Comparison of ENCODE assay signal across 9 mouse cellular contexts in the genomic region with DNA sequence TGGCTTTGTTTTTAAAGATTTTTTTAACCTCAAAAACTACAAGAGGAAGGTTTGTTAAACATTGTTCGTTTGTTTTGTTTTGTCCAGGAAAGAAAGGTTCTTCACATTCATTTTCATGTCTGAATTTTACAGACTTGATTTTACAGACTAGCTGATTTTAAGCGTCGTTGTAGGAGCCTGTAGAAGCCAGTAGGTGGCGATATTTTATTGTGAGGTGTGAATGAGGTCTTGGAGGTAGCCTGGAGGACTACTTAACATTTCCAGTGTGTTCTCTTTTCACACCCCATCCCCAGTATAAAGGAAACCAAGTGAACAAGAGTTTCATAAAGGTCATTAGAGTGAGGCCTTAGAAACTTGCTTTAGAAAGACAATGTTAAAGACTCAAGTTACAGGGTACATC. TPM values are rescaled to one million over a fixed set of nuclear protein-coding genes. Genes with fewer than 3 reads are reported as not detected.
DNase-seq lines count a peak whose midpoint lies in the region; ATAC-seq lines count a peak whose summit lies in the region.
"Had no signal": no experiment of that assay in that cellular context is flagged by ENCODE, and none has a peak within 500 bp of the region (broad histone marks: within the 10 kb centered on the region; RNA-seq: fewer than 3 reads in every experiment).

No protein-coding gene starts in this region.

- H3K4me2 ChIP-seq in hindbrain, embryonic 11.5 days (replicated peaks; ENCODE audit: low read depth, low read length): no peak overlapping the region
- no peak overlapping the region for H3K4me2 ChIP-seq in hindbrain, embryonic 12.5 days (replicated peaks)

- WGBS in hindbrain, embryonic 11.5 days: 4% methylated on average over 4 of the region's 4 CpGs
- 4% methylated on average over 4 of the region's 4 CpGs for WGBS in hindbrain, embryonic 12.5 days

- H3K36me3 ChIP-seq in hindbrain, embryonic 11.5 days (ENCODE audit: control insufficient read depth, insufficient read depth, low read length): no peaks in the 10 kb centered on the region
- no peaks in the 10 kb centered on the region for H3K36me3 ChIP-seq in hindbrain, embryonic 12.5 days

- H3K27me3 ChIP-seq in hindbrain, embryonic 11.5 days (ENCODE audit: control insufficient read depth, insufficient read depth, low read length): peaks cover 16% of the 10 kb centered on the region
- peaks cover 19% of the 10 kb centered on the region for H3K27me3 ChIP-seq in hindbrain, embryonic 12.5 days

- no peak; the same call in 1 of the 2 replicates for ATAC-seq in hindbrain, embryonic 11.5 days (ENCODE audit: low FRiP score)
- no peak for ATAC-seq in hindbrain, embryonic 12.5 days (ENCODE audit: low FRiP score)

- H3K9ac ChIP-seq in hindbrain, embryonic 11.5 days (ENCODE audit: low read depth, low read length): no peak overlapping the region
- no peak overlapping the region for H3K9ac ChIP-seq in hindbrain, embryonic 12.5 days

- DNase-seq in hindbrain, embryonic 11.5 days (ENCODE audit: low spot score): peak; percentile 72
- peak; percentile 45 to 60 for DNase-seq in right cerebral cortex, postnatal 10 days (ENCODE audit: low spot score in 2 of 2)
- no peak for DNase-seq in right cerebral cortex, postnatal 4 days
- peak; percentile 9 for DNase-seq in fibroblast of lung, adult 2 months (ENCODE audit: low read depth)
- peak; percentile 28 for DNase-seq in lung, postnatal 14 days
- DNase-seq in thymus, postnatal 25 days: no peak
- DNase-seq in gastrocnemius, postnatal 25 days: no peak

- H3K27ac ChIP-seq in hindbrain, embryonic 11.5 days (ENCODE audit: low read depth, low read length): no peak overlapping the region
- H3K27ac ChIP-seq in hindbrain, embryonic 12.5 days: no peak overlapping the region

- no peaks in the 10 kb centered on the region for H3K4me1 ChIP-seq in hindbrain, embryonic 11.5 days (replicated peaks; ENCODE audit: control insufficient read depth, insufficient read depth, low read length)
- peaks cover 8% of the 10 kb centered on the region; the same call in 1 of the 2 replicates for H3K4me1 ChIP-seq in hindbrain, embryonic 12.5 days

- no peaks in the 10 kb centered on the region for H3K9me3 ChIP-seq in hindbrain, embryonic 11.5 days (ENCODE audit: control insufficient read depth, low read length)
- H3K9me3 ChIP-seq in hindbrain, embryonic 12.5 days (replicated peaks): no peaks in the 10 kb centered on the region

- H3K4me3 ChIP-seq in hindbrain, embryonic 11.5 days (ENCODE audit: low read depth, low read length): no peak overlapping the region
- H3K4me3 ChIP-seq in hindbrain, embryonic 12.5 days: no peak overlapping the region

RNA-seq across cellular contexts. Expression of gene Rbm46, which starts 1.0 kb away (rescaled TPM):
- polyA plus RNA-seq in hindbrain, embryonic 11.5 days (2014; fragmentation: Nextera tagmentation; extraction: Ambion mirVana): 3.2 and 3.9 TPM in 2 replicates
- polyA plus RNA-seq in hindbrain, embryonic 12.5 days (2016; fragmentation: Nextera tagmentation; extraction: Ambion mirVana): 4.1 and 5.2 TPM in 2 replicates
- under 1 TPM; 0.20 to 0.27 TPM for total RNA-seq in gastrocnemius, postnatal 25 days (2021)
- polyA plus RNA-seq: small intestine, adult 2 months had no signal

RNA-seq across cellular contexts. Expression of gene Lrat, which starts 26.5 kb away (rescaled TPM):
- polyA plus RNA-seq in hindbrain, embryonic 11.5 days (2014; fragmentation: Nextera tagmentation; extraction: Ambion mirVana): 0.03 TPM in 1 of 2 replicates, not detected in the other
- polyA plus RNA-seq in hindbrain, embryonic 12.5 days (2016; fragmentation: Nextera tagmentation; extraction: Ambion mirVana): 0.04 and 0.10 TPM in 2 replicates
- total RNA-seq in gastrocnemius, postnatal 25 days (2021): under 1 TPM; 0.05 to 0.08 TPM

Comparison
In these comparisons a context has a peak if more than half of its experiments do, and no peak if none do; other contexts are left out.
1. DNase-seq: peak in hindbrain, embryonic 11.5 days (single experiment), right cerebral cortex, postnatal 10 days (2 of 2), fibroblast of lung, adult 2 months (single experiment) and lung, postnatal 14 days (single experiment); none in right cerebral cortex, postnatal 4 days (single experiment), thymus, postnatal 25 days (single experiment) and gastrocnemius, postnatal 25 days (single experiment).